ENCODE assay signal across 28 mouse cellular contexts in genomic region chr2:129182412-129182811, GRCm38 (mm10). TPM values are rescaled to one million over a fixed set of nuclear protein-coding genes. Genes with fewer than 3 reads are reported as not detected.
DNase-seq lines count a peak whose midpoint lies in the region; ATAC-seq and TF ChIP-seq lines count a peak whose summit lies in the region.
"Had no signal": no experiment of that assay in that cellular context is flagged by ENCODE, and none has a peak within 500 bp of the region (broad histone marks: within the 10 kb centered on the region; RNA-seq: fewer than 3 reads in every experiment).

No protein-coding gene starts in this region.

- peak overlapping the region; percentile 3; the same call in 1 of the 2 replicates for H3K27ac ChIP-seq in liver, embryonic 12.5 days
- H3K27ac ChIP-seq in liver, embryonic 11.5 days (ENCODE audit: low read depth, low read length): no peak overlapping the region
- H3K27ac ChIP-seq in thymus, adult 2 months (ENCODE audit: control insufficient read depth, insufficient read depth, low read length): peak overlapping the region; percentile 96; the same call in 1 of the 2 replicates
- H3K27ac ChIP-seq: forebrain, embryonic 12.5 days; heart, adult 2 months; hindbrain, embryonic 14.5 days; layer of hippocampus, adult 2 months; neural tube, embryonic 12.5 days had no signal

- peaks cover 47% of the 10 kb centered on the region for H3K4me1 ChIP-seq in liver, embryonic 12.5 days
- peaks cover 3% of the 10 kb centered on the region for H3K4me1 ChIP-seq in liver, embryonic 11.5 days (replicated peaks; ENCODE audit: control insufficient read depth, insufficient read depth, low read length)
- peaks cover 66% of the 10 kb centered on the region for H3K4me1 ChIP-seq in thymus, adult 2 months (replicated peaks; ENCODE audit: control insufficient read depth, insufficient read depth, low read length)
- H3K4me1 ChIP-seq: forebrain, embryonic 12.5 days; neural tube, embryonic 12.5 days had no signal

- 90% methylated on average over 1 of the region's 1 CpGs for WGBS in liver, embryonic 12.5 days (ENCODE audit: insufficient replicate concordance)
- 86% methylated on average over 1 of the region's 1 CpGs for WGBS in liver, embryonic 11.5 days
- WGBS in thymus, adult 2 months: 84% methylated on average over 1 of the region's 1 CpGs

- H3K4me2 ChIP-seq in liver, embryonic 12.5 days: 0 out of 2 replicates have a peak overlapping the region, but pooled peaks have one; percentile 1
- no peak overlapping the region for H3K4me2 ChIP-seq in liver, embryonic 11.5 days
- H3K4me2 ChIP-seq: forebrain, embryonic 12.5 days; hindbrain, embryonic 14.5 days; midbrain, embryonic 11.5 days; neural tube, embryonic 12.5 days had no signal

- H3K9me3 ChIP-seq in liver, embryonic 12.5 days (replicated peaks): no peaks in the 10 kb centered on the region
- H3K9me3 ChIP-seq in liver, embryonic 11.5 days (ENCODE audit: control insufficient read depth, low read length): no peaks in the 10 kb centered on the region
- H3K9me3 ChIP-seq: forebrain, embryonic 12.5 days; neural tube, embryonic 12.5 days had no signal

- H3K9ac ChIP-seq in liver, embryonic 12.5 days: no peak overlapping the region
- no peak overlapping the region for H3K9ac ChIP-seq in liver, embryonic 11.5 days (ENCODE audit: low read depth, low read length)
- H3K9ac ChIP-seq: forebrain, embryonic 12.5 days; forebrain, postnatal 0 days; hindbrain, embryonic 14.5 days; neural tube, embryonic 12.5 days had no signal

- ATAC-seq in liver, embryonic 12.5 days: 0 out of 2 replicates have a peak, but pooled peaks have one; percentile 29
- ATAC-seq in liver, embryonic 11.5 days (replicated peaks; ENCODE audit: low FRiP score): no peak
- ATAC-seq: activated CD4-positive, CD25-positive, alpha-beta regulatory T cell, adult 4 months; forebrain, postnatal 0 days; midbrain, embryonic 16.5 days had no signal

- no peak for DNase-seq in liver, embryonic 11.5 days (ENCODE audit: low spot score)
- no peak for DNase-seq in thymus, adult 2 months
- DNase-seq in thymus, postnatal 14 days: no peak
- DNase-seq in induced T-regulatory cell, adult 2 months (ENCODE audit: low read depth): peak; percentile 61
- no peak for DNase-seq in embryo, embryonic 11 days
- no peak for DNase-seq in urinary bladder, postnatal 4 days (ENCODE audit: low spot score in 2 of 2)
- DNase-seq: adrenal gland, adult 2 months; adrenal gland, postnatal 36 days; B cell, adult 2 months; cerebellum, adult 18-20 months; cerebellum, postnatal 10 days; forebrain, postnatal 0 days; heart, adult 2 months; kidney, adult 18-20 months; kidney, postnatal 36 days; layer of hippocampus, postnatal 36 days; left cerebral cortex, postnatal 4 days; right cerebral cortex, adult 18-20 months; right cerebral cortex, postnatal 4 days; thymus, postnatal 36 days had no signal

- no peak for TF ChIP-seq CTCF in thymus, adult 2 months (IDR thresholded peaks at IDR 0.05; ENCODE audit: borderline replicate concordance, control insufficient read depth, extremely low read depth, insufficient read depth, low read length, poor library complexity)

- H3K27me3 ChIP-seq in liver, embryonic 12.5 days (replicated peaks): 0 out of 2 replicates have a peak, but pooled peaks cover 5% of the 10 kb centered on the region
- no peaks in the 10 kb centered on the region for H3K27me3 ChIP-seq in liver, embryonic 11.5 days (replicated peaks; ENCODE audit: control insufficient read depth, insufficient read depth, low read length)
- H3K27me3 ChIP-seq in thymus, adult 2 months (ENCODE audit: control insufficient read depth, insufficient read depth, low read length): no peaks in the 10 kb centered on the region
- H3K27me3 ChIP-seq: forebrain, embryonic 12.5 days; neural tube, embryonic 12.5 days had no signal

- no peaks in the 10 kb centered on the region for H3K36me3 ChIP-seq in liver, embryonic 12.5 days
- H3K36me3 ChIP-seq in liver, embryonic 11.5 days (ENCODE audit: control insufficient read depth, insufficient read depth, low read length): no peaks in the 10 kb centered on the region
- H3K36me3 ChIP-seq in thymus, adult 2 months (ENCODE audit: control insufficient read depth, insufficient read depth, low read length): no peaks in the 10 kb centered on the region
- H3K36me3 ChIP-seq: forebrain, embryonic 12.5 days; neural tube, embryonic 12.5 days had no signal

- TF ChIP-seq POLR2A in thymus, adult 2 months (IDR thresholded peaks at IDR 0.05; ENCODE audit: control insufficient read depth, extremely low read depth, insufficient read depth, low read length, poor library complexity): no peak

- H3K4me3 ChIP-seq in liver, embryonic 12.5 days: no peak overlapping the region
- no peak overlapping the region for H3K4me3 ChIP-seq in liver, embryonic 11.5 days (ENCODE audit: low read depth, low read length)
- peak overlapping the region; percentile 48; the same call in 1 of the 2 replicates for H3K4me3 ChIP-seq in thymus, adult 2 months (ENCODE audit: control insufficient read depth, insufficient read depth, low read length)
- H3K4me3 ChIP-seq: forebrain, embryonic 12.5 days; heart, adult 2 months; layer of hippocampus, adult 2 months; neural tube, embryonic 12.5 days had no signal

RNA-seq across cellular contexts. Expression of gene Slc20a1, which starts 16.2 kb away (rescaled TPM):
- 76.2 and 78.4 TPM in 2 replicates for polyA plus RNA-seq in liver, embryonic 12.5 days (2016; fragmentation: Nextera tagmentation; extraction: Ambion mirVana)
- 69.5 and 71.8 TPM in 2 replicates for polyA plus RNA-seq in liver, embryonic 11.5 days (2014; fragmentation: Nextera tagmentation; extraction: Ambion mirVana)
- 77.3 and 82.0 TPM in 2 replicates for polyA plus RNA-seq in thymus, adult 2 months (2012; rRNA removed)

RNA-seq across cellular contexts. Expression of gene Chchd5, which starts 52.9 kb away (rescaled TPM):
- 12.3 and 13.6 TPM in 2 replicates for polyA plus RNA-seq in liver, embryonic 12.5 days (2016; fragmentation: Nextera tagmentation; extraction: Ambion mirVana)
- 18.6 and 19.5 TPM in 2 replicates for polyA plus RNA-seq in liver, embryonic 11.5 days (2014; fragmentation: Nextera tagmentation; extraction: Ambion mirVana)
- polyA plus RNA-seq in thymus, adult 2 months (2012; rRNA removed): 55.5 and 65.2 TPM in 2 replicates
